Mouse (Mus musculus) neural tube, postnatal 0 days (tissue): ENCODE measurements around the gene Khdc1b. TPM values are rescaled to one million over a fixed set of nuclear protein-coding genes. Genes with fewer than 3 reads are reported as not detected.

Source experiments
- polyA plus RNA-seq: library from polyadenylated mRNA; unstranded; fragments of >200 nt; fragmentation: Nextera tagmentation; extraction: Ambion mirVana; gene quantifications from 2 replicates; pipeline ENCODE4 v1.2.1, GENCODE M21; 2015

The Khdc1b gene
- 0.10 TPM in 2 replicates for polyA plus RNA-seq

GRCm38 (mm10) chr1:21383256-21383655 lies at the start of gene Khdc1b:
Gene Khdc1b, plus strand, starts transcription at chr1:21383556.

GRCm38 (mm10) chr1:21349341-21349740 lies 34.0 kb upstream of the Khdc1b start, which contains the start of gene Khdc1a:
Gene Khdc1a, plus strand, starts transcription at chr1:21349641.

GRCm38 (mm10) chr1:21368031-21368430 lies 15.3 kb upstream of the Khdc1b start, which contains the start of gene Khdc1c:
Gene Khdc1c, plus strand, starts transcription at chr1:21368331.

Other genes starting within 250 kb of the Khdc1b start
- gene Tmem14a, start 165.0 kb upstream of the Khdc1b start, polyA plus RNA-seq: 27.0 and 32.7 TPM in 2 replicates
- 0.59 and 0.67 TPM in 2 replicates for gene Gsta3, start 143.0 kb upstream of the Khdc1b start, polyA plus RNA-seq
- gene Khdc1a, start 33.9 kb upstream of the Khdc1b start, polyA plus RNA-seq: not detected in 2 replicates
- gene Khdc1c, start 15.2 kb upstream of the Khdc1b start, polyA plus RNA-seq: not detected in 2 replicates